Mouse (Mus musculus) hindbrain, embryonic 12.5 days (tissue): ENCODE measurements around the gene Hoxd10. TPM values are rescaled to one million over a fixed set of nuclear protein-coding genes. Genes with fewer than 3 reads are reported as not detected.

Experiments used
- ATAC-seq: fragments of 200-750 bp; cut with Nextera tagmentation; 2 replicates; pipeline ENCODE4 v1.8.0; 2017; ENCODE audit warnings: moderate TSS enrichment; ENCODE audit not compliant: low FRiP score
- H3K27ac ChIP-seq: fragments of 300-500 bp; sonication (generic); 2 replicates; pipeline ENCODE4 v1.5.1; 2016; ENCODE audit warnings: mild to moderate bottlenecking
- H3K27me3 ChIP-seq: fragments of 300-500 bp; sonication (generic); 2 replicates; pipeline ENCODE4 v1.6.1; 2016; ENCODE audit warnings: mild to moderate bottlenecking
- H3K36me3 ChIP-seq: fragments of 300-500 bp; sonication (generic); 2 replicates; pipeline ENCODE4 v1.6.1; 2016; ENCODE audit warnings: mild to moderate bottlenecking
- H3K4me1 ChIP-seq: fragments of 300-500 bp; sonication (generic); 2 replicates; pipeline ENCODE4 v1.6.1; 2016
- H3K4me2 ChIP-seq: fragments of 300-500 bp; sonication (generic); replicated peaks from 2 replicates; pipeline ENCODE4 v1.6.1; 2016; ENCODE audit warnings: mild to moderate bottlenecking
- H3K4me3 ChIP-seq: fragments of 300-500 bp; sonication (generic); 2 replicates; pipeline ENCODE4 v1.5.1; 2016; ENCODE audit warnings: mild to moderate bottlenecking
- H3K9ac ChIP-seq: fragments of 300-500 bp; sonication (generic); 2 replicates; pipeline ENCODE4 v1.6.1; 2016; ENCODE audit warnings: mild to moderate bottlenecking, moderate library complexity
- H3K9me3 ChIP-seq: fragments of 300-500 bp; sonication (generic); replicated peaks from 2 replicates; pipeline ENCODE4 v1.6.1; 2016; ENCODE audit warnings: mild to moderate bottlenecking
- WGBS: fragments of 180-500 bp; shearing (Covaris S2); methylation state at CpG from one replicate; pipeline ENCODE4 v1.1.7; 2016; 5-methylcytosine and 5-hydroxymethylcytosine counted together
- polyA plus RNA-seq: library from polyadenylated mRNA; unstranded; fragments of >200 nt; fragmentation: Nextera tagmentation; extraction: Ambion mirVana; gene quantifications from 2 replicates; pipeline ENCODE4 v1.2.1, GENCODE M21; 2016

Hoxd10 gene
- polyA plus RNA-seq, 1 experiment from 2014 or later = not detected

DNA sequence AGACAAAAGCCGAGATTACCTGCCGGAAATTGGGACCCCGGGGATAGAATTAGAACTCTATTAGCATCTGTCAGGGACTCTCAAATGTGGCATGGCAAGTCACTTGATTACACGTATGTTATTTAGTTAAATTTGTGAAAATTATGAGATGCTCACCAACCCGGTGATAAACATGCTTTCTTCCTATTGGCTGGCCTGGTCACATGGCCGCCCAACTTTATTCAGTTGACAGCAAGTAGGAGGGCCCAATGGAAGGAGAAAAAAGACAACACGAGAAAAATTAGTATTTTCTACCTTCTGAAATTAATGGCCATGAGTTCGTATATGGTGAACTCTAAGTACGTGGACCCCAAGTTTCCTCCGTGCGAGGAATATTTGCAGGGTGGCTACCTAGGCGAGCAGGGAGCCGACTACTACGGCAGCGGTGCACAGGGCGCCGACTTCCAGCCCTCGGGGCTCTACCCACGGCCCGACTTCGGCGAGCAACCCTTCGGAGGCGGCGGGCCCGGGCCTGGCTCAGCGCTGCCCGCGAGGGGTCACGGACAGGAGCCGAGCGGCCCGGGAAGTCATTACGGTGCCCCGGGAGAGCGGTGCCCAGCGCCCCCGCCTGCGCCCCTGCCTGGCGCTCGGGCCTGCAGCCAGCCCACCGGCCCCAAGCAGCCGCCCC, 35.4 kb downstream of the Hoxd10 start:
- no peaks in the 10 kb centered on the region for H3K9me3 ChIP-seq
- peak overlapping the region; percentile 49 for H3K4me2 ChIP-seq
- no peaks in the 10 kb centered on the region for H3K4me1 ChIP-seq
- H3K4me3 ChIP-seq = peak overlapping the region; percentile 49
- peak overlapping the region; percentile 73 for H3K9ac ChIP-seq
- peak overlapping the region; percentile 85 for H3K27ac ChIP-seq
- under 1% methylated on average over 42 of the region's 43 CpGs for WGBS
- H3K27me3 ChIP-seq = peaks cover 95% of the 10 kb centered on the region
- no peaks in the 10 kb centered on the region for H3K36me3 ChIP-seq
- peak; percentile 62; the same call in 1 of the 2 replicates for ATAC-seq

DNA sequence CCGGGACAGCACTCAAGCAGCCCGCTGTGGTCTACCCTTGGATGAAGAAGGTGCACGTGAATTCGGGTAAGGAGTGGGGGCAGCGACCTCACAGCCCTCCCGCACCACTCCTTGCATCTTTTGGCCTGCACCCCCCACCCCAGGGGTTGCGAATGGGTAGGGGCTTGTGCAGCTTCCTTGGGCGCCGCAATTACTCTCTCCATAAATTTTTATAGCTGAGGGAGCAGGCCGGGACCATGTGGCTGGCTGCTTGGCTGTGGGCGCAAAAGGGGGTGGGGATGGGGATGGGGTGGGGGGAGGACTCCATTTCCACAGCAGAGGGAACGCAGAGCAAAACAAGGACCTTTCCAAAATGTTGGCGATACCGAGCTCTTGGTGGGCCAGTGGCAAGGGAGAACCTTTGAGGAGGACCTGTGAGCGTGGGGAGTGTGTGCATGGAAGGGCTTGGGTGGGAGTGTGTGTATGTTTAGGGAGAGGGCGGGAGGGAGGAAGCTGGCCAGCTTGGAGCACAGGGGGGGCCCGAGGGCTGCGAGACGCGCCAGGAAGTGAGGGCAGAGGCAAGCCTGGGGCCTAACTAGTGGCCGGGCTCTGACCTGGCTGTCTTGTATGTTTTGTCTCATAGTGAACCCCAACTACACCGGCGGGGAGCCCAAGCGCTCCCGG, 36.0 kb downstream of the Hoxd10 start:
- H3K27me3 ChIP-seq = peaks cover 95% of the 10 kb centered on the region
- H3K4me1 ChIP-seq = no peaks in the 10 kb centered on the region
- H3K36me3 ChIP-seq = no peaks in the 10 kb centered on the region
- no peaks in the 10 kb centered on the region for H3K9me3 ChIP-seq
- peak overlapping the region; percentile 49 for H3K4me3 ChIP-seq
- peak overlapping the region; percentile 49 for H3K4me2 ChIP-seq
- 0 out of 2 replicates have a peak, but pooled peaks have one; percentile 19 for ATAC-seq
- peak overlapping the region; percentile 73 for H3K9ac ChIP-seq
- under 1% methylated on average over 24 of the region's 25 CpGs for WGBS
- peak overlapping the region; percentile 81 for H3K27ac ChIP-seq

DNA sequence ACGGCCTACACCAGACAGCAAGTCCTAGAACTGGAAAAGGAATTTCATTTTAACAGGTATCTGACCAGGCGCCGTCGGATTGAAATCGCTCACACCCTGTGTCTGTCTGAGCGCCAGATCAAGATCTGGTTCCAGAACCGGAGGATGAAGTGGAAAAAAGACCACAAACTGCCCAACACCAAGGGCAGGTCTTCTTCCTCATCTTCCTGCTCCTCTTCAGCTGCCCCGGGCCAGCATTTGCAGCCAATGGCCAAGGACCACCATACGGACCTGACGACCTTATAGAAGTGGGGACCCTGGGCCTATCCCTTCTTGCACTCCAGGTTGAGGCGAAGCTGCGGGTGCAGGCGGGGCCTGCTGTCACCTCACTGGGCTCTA, 36.6 kb downstream of the Hoxd10 start:
- Histone ChIP-seq H3K4me3 (peak overlapping the region; percentile 49), H3K4me1 (no peaks in the 10 kb centered on the region), H3K9me3 (no peaks in the 10 kb centered on the region), H3K27me3 (peaks cover 95% of the 10 kb centered on the region), H3K9ac (peak overlapping the region; percentile 73), H3K27ac (peak overlapping the region; percentile 81), H3K4me2 (peak overlapping the region; percentile 49), H3K36me3 (no peaks in the 10 kb centered on the region)
- 2% methylated on average over 13 of the region's 13 CpGs for WGBS
- ATAC-seq = no peak

DNA sequence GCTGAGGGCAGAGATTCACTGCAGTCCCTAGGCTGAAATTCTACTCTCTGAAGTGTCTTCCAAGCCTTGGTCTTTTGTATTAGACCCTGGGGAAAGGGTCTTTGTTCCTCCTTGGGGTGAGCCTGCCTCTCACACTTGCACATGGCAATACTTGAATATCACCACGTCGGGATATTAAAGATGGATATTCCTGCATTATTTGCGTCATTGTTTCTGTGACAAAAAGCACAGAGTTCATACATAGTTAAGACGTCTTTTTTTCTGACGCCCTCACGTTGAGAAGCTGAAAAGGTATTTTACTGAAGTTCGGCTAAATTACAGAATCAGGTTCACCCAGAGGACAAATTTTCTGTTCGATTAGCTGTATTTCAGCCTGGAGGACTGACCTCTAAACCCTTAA, 38.6 kb downstream of the Hoxd10 start:
- Histone ChIP-seq H3K4me1 (no peaks in the 10 kb centered on the region), H3K9ac (peak overlapping the region; percentile 51; the same call in 1 of the 2 replicates), H3K4me3 (peak overlapping the region; percentile 44), H3K27ac (peak overlapping the region; percentile 97), H3K4me2 (peak overlapping the region; percentile 49), H3K27me3 (peaks cover 91% of the 10 kb centered on the region), H3K9me3 (no peaks in the 10 kb centered on the region), H3K36me3 (no peaks in the 10 kb centered on the region)
- no peak for ATAC-seq
- WGBS = 2% methylated on average over 8 of the region's 8 CpGs

DNA sequence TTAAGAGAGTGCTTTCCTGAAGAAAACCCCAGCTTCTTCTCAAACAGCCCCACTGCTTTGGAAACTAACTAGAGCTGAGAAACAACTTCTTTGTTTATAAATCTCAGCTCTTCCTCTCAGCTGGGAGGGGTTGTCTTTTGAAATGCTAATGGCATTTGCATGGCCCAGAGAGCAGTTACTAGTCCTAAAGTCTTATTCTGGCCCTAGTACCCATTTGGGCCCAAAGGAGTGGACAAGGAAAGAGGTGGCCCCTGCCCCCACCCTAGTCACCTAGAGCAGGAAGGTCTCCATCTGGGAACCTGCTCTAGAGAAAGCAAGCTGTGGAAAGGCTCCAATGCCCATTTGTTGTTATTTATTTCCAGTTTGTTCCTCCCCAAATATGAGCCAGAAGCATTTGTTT, 39.3 kb downstream of the Hoxd10 start:
- Histone ChIP-seq H3K9me3 (no peaks in the 10 kb centered on the region), H3K27ac (peak overlapping the region; percentile 97), H3K4me2 (peak overlapping the region; percentile 49), H3K36me3 (no peaks in the 10 kb centered on the region), H3K4me1 (no peaks in the 10 kb centered on the region), H3K9ac (peak overlapping the region; percentile 51), H3K4me3 (peak overlapping the region; percentile 44), H3K27me3 (peaks cover 91% of the 10 kb centered on the region)
- no peak for ATAC-seq

DNA sequence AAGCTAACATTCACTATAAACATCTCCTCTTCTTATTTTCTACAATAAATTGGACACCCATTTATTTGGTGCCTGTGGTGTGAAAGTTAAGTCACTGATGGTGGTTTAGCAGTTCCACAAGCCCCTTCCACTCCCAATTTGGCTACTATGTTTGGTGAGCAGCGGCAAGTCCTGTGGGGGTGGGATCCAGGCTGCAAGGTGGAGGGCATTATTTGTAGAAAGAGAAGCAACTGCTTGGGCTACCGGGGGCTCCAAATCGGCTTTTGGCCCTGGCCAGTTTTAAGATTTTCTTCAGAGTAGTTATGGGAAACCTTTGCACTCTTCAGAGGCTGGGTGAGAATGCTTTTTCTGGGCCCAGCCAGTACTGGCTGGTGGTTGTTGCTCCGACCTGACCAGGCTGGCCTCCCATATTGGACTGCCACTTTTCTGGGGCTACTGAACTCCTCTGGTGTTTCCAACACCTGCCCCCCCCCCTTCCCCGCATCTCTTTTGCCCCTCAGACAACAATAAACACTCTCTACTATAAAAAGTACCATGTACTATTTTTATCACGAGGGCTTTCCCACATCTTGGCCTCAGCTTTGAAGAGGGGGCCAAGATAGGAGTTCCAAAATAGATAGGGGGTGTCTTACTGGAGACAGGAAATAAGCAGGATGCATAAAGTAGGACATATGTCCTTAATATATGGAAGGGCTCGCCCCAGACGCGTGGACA, 40.2 kb downstream of the Hoxd10 start:
- H3K27me3 ChIP-seq = peaks cover 90% of the 10 kb centered on the region

DNA sequence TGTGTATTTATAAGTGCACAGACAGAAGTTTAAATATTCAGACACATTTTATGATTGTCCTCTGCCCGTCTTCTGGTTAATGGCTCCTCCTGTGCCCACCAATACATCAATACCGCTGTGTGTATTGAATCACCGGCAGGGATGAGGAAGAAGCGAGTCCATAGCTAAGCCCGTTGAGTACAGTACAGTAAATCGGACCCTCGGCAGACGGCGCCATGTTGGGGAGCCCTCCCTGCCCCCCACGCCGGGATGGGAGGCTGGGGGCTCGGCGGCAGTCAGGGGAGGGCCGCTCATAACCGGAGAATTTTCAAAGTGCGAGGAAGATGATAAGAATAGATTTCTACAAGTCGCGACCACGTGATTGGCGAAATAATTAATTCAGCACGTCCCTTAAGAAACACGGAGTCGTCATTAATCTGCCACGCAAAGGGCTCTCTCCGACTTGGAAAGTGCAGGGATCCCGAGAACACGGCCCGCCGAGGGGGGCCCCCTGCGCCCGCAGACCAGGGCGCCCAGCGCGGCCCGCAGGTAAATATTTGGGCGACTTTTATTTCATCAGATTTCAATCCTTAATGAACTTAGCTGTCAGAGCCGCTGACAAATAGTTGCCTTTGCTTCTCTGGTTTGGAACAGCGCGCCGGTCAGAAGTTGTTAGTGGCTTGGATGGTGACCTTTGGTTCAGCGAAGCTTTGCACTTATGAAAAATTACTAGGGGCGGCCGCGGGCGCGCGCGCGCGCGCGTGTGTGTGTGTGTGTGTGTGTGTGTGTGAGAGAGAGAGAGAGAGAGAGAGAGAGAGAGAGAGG, 41.0 kb downstream of the Hoxd10 start:
- peak overlapping the region; percentile 49 for H3K4me2 ChIP-seq
- ATAC-seq = no peak

More for the DNA sequence above, 40.2 kb downstream of the Hoxd10 start:
- peak overlapping the region; percentile 44 for H3K4me3 ChIP-seq
- no peaks in the 10 kb centered on the region for H3K4me1 ChIP-seq
- H3K36me3 ChIP-seq = no peaks in the 10 kb centered on the region
- no peaks in the 10 kb centered on the region for H3K9me3 ChIP-seq
- peak overlapping the region; percentile 73 for H3K9ac ChIP-seq
- H3K27ac ChIP-seq = peak overlapping the region; percentile 97
- WGBS = 4% methylated on average over 9 of the region's 9 CpGs
- peak overlapping the region; percentile 49 for H3K4me2 ChIP-seq
- no peak for ATAC-seq

DNA sequence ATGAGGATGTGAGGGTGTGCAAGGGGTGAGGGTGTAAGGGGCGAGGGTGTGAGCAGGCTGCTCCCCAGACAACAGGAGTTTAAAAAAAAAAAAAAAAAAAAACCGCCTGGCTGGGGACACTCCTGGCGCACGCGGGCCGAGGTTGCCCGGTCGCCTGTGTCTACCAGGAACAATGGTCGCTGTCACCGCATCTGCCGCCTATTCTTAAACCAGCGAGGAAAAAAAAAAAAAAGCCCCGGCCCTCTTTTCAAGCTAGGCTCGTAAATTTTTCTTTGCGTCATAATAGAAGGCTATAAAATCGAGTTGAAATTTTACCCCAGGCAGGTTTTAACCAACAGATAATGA, 41.6 kb downstream of the Hoxd10 start:
- H3K9me3 ChIP-seq = no peaks in the 10 kb centered on the region
- no peak for ATAC-seq
- H3K27me3 ChIP-seq = peaks cover 90% of the 10 kb centered on the region
- no peaks in the 10 kb centered on the region for H3K4me1 ChIP-seq
- 2% methylated on average over 13 of the region's 16 CpGs for WGBS
- peak overlapping the region; percentile 73 for H3K9ac ChIP-seq
- H3K27ac ChIP-seq = peak overlapping the region; percentile 97
- peak overlapping the region; percentile 49 for H3K4me2 ChIP-seq
- peak overlapping the region; percentile 44 for H3K4me3 ChIP-seq
- H3K36me3 ChIP-seq = no peaks in the 10 kb centered on the region

More for the DNA sequence above, 41.0 kb downstream of the Hoxd10 start:
- no peaks in the 10 kb centered on the region for H3K4me1 ChIP-seq
- H3K36me3 ChIP-seq = no peaks in the 10 kb centered on the region
- H3K27ac ChIP-seq = peak overlapping the region; percentile 97
- under 1% methylated on average over 44 of the region's 52 CpGs for WGBS
- no peaks in the 10 kb centered on the region for H3K9me3 ChIP-seq
- peaks cover 90% of the 10 kb centered on the region for H3K27me3 ChIP-seq
- H3K4me3 ChIP-seq = peak overlapping the region; percentile 44
- H3K9ac ChIP-seq = peak overlapping the region; percentile 73

DNA sequence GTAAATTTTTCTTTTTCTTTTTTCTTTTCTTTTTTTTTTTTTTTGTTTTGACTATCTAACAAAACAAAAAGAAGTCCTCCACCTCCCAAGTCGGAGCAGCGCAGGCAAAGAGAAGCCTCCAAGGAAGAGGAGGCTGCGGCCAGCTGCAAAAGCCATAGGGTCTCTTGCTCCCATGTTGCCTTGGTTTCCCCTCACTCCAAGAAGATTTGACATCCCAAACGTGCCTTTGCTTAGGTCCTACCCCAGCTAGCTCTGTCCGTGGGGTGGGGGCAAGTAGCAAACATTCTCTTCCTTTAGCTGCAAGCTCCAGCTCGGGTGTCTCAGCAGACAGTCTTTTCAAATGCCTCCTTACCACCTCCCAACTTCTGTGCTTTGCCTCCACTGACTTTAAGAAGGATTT, 42.0 kb downstream of the Hoxd10 start:
- H3K4me3 ChIP-seq = peak overlapping the region; percentile 44
- no peaks in the 10 kb centered on the region for H3K4me1 ChIP-seq
- WGBS = 2% methylated on average over 6 of the region's 6 CpGs
- H3K9ac ChIP-seq = peak overlapping the region; percentile 73
- peak overlapping the region; percentile 97 for H3K27ac ChIP-seq
- no peaks in the 10 kb centered on the region for H3K36me3 ChIP-seq
- ATAC-seq = no peak
- no peaks in the 10 kb centered on the region for H3K9me3 ChIP-seq
- peaks cover 90% of the 10 kb centered on the region for H3K27me3 ChIP-seq
- H3K4me2 ChIP-seq = peak overlapping the region; percentile 49

DNA sequence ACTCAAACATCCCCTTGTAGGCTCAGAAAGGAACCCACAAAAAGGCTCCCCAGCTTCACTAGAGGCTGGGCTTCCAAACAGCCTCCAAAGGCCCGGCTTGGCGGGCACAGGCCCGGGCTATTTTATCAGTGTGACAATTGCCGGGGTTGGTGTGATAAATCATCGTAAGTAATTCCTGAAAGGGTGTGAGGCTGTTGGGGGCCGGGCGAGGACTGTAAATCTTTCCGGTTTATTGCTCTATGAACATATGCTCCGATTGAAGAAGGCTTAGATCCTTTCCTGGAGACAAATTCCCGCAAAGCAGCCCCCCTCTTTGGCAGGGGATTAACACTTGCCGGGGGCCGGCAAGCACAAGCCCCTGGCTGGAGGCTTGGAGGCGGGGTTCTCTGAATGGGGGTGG, 42.7 kb downstream of the Hoxd10 start:
- H3K4me2 ChIP-seq = peak overlapping the region; percentile 49
- ATAC-seq = peak; percentile 39; the same call in 1 of the 2 replicates
- H3K27ac ChIP-seq = peak overlapping the region; percentile 97
- H3K27me3 ChIP-seq = peaks cover 91% of the 10 kb centered on the region
- WGBS = 0% methylated on average over 13 of the region's 13 CpGs
- no peaks in the 10 kb centered on the region for H3K4me1 ChIP-seq
- no peaks in the 10 kb centered on the region for H3K36me3 ChIP-seq
- H3K9me3 ChIP-seq = no peaks in the 10 kb centered on the region
- peak overlapping the region; percentile 73 for H3K9ac ChIP-seq
- H3K4me3 ChIP-seq = peak overlapping the region; percentile 44

DNA sequence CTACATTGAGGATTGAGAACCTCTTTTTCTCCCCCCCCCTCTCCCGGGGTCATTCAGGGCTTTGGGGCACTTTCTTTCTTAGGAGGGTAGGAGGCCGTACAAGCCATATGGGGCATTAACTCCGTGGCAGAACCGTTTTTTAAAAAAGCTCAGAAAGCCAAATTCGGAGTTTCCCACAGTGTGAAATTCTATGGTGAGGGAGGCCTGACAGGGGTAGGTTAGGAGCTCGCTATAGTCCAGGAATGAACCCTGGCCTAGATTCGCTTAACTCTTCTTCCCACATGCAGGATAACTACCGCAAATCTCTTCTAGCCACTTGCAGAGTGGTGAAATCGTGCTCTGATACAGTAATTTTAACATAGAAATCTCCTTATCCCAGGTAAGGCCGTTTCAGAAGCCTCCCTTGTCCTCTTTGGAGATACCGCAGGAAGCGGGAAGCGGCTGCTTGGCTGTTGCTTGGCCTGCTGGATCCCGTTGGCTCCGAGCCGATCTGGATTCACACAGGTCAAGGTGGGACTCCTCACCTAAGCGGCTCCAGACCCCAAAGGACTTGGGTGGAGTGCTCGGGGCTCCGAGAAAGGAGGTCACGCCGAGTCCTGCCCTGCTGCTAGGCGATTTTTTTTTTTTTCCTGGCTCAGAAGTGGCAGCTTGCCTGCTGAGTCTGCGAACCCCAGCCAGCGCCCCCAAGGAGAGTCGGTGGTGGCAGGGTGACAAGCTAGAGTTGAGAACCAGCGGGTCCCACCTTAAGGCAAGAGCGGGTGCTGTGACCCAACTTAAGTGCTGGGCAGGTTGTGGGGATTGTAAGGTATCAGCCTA, 43.5 kb downstream of the Hoxd10 start:
- H3K4me2 ChIP-seq = peak overlapping the region; percentile 49
- no peaks in the 10 kb centered on the region for H3K9me3 ChIP-seq
- no peak for ATAC-seq
- peaks cover 92% of the 10 kb centered on the region for H3K27me3 ChIP-seq
- H3K27ac ChIP-seq = peak overlapping the region; percentile 97
- no peaks in the 10 kb centered on the region for H3K36me3 ChIP-seq
- WGBS = under 1% methylated on average over 27 of the region's 27 CpGs
- peak overlapping the region; percentile 73 for H3K9ac ChIP-seq
- no peaks in the 10 kb centered on the region for H3K4me1 ChIP-seq
- H3K4me3 ChIP-seq = peak overlapping the region; percentile 44
